In genomic region chr2:48557123-48557522, GRCm38 (mm10) we compare ENCODE assay signal across 17 mouse cellular contexts.
"Had no signal": no experiment of that assay in that cellular context is flagged by ENCODE, and none has a peak within 500 bp of the region (broad histone marks: within the 10 kb centered on the region; RNA-seq: fewer than 3 reads in every experiment).

No protein-coding gene starts in this region.

- H3K27me3 ChIP-seq: intestine, embryonic 15.5 days; kidney, embryonic 15.5 days; midbrain, embryonic 12.5 days; neural tube, embryonic 13.5 days had no signal

- H3K9ac ChIP-seq: intestine, embryonic 15.5 days; kidney, embryonic 15.5 days; liver, embryonic 14.5 days; liver, postnatal 0 days; midbrain, embryonic 12.5 days; neural tube, embryonic 13.5 days had no signal

- H3K27ac ChIP-seq: intestine, embryonic 15.5 days; kidney, embryonic 15.5 days; left cerebral cortex, adult 2 months; liver, embryonic 14.5 days; macrophage; midbrain, embryonic 12.5 days; neural tube, embryonic 13.5 days; stomach, postnatal 0 days had no signal

- H3K4me2 ChIP-seq: intestine, embryonic 15.5 days; kidney, embryonic 15.5 days; midbrain, embryonic 12.5 days; neural tube, embryonic 13.5 days had no signal

- ATAC-seq: liver, postnatal 0 days; midbrain, embryonic 16.5 days had no signal

- H3K36me3 ChIP-seq: intestine, embryonic 15.5 days; kidney, embryonic 15.5 days; midbrain, embryonic 12.5 days; neural tube, embryonic 13.5 days had no signal

- H3K9me3 ChIP-seq: intestine, embryonic 15.5 days; kidney, embryonic 15.5 days; midbrain, embryonic 12.5 days; neural tube, embryonic 13.5 days had no signal

- H3K4me3 ChIP-seq: intestine, embryonic 15.5 days; kidney, embryonic 15.5 days; left cerebral cortex, adult 2 months; midbrain, embryonic 12.5 days; myocyte; neural tube, embryonic 13.5 days had no signal

- DNase-seq: kidney, adult 11 months; kidney, adult 8-10 months; kidney, postnatal 10 days; liver, postnatal 0 days; right cerebral cortex, postnatal 4 days; thymus, adult 2 months; thymus, postnatal 25 days had no signal

- H3K4me1 ChIP-seq: intestine, embryonic 15.5 days; kidney, embryonic 15.5 days; midbrain, embryonic 12.5 days; neural tube, embryonic 13.5 days had no signal
